Mouse (Mus musculus) bone marrow, adult 2 months (tissue): Measurements from ENCODE around the gene Fancc. TPM values are rescaled to one million over a fixed set of nuclear protein-coding genes. Genes with fewer than 3 reads are reported as not detected.

ENCODE experiments used
- H3K27ac ChIP-seq: fragments of 200-500 bp; 2 replicates; pipeline ENCODE4 v1.5.1; 2012; ENCODE audit warnings: low read depth, mild to moderate bottlenecking, control low read depth, inconsistent platforms, low read length; ENCODE audit not compliant: control insufficient read depth, poor library complexity, insufficient read depth
- H3K4me1 ChIP-seq: fragments of 200-500 bp; 2 replicates; pipeline ENCODE4 v1.6.1; 2011; ENCODE audit warnings: low read length; ENCODE audit not compliant: control insufficient read depth, insufficient read depth
- H3K4me3 ChIP-seq: fragments of 200-500 bp; replicated peaks from 2 replicates; pipeline ENCODE3; 2011; ENCODE audit warnings: mild to moderate bottlenecking, low read depth, low read length, control low read depth; ENCODE audit not compliant: control insufficient read depth
- CTCF ChIP-seq: fragments of 200-500 bp; IDR thresholded peaks from 2 replicates; pipeline ENCODE4 v1.5.1; 2011; ENCODE audit warnings: low read length, control low read depth; ENCODE audit not compliant: control insufficient read depth, insufficient read depth
- POLR2A ChIP-seq: fragments of 200-500 bp; IDR thresholded peaks from 2 replicates; pipeline ENCODE4 v1.6.1; 2011; ENCODE audit warnings: low read depth, mild to moderate bottlenecking, control low read depth, low read length, borderline replicate concordance; ENCODE audit not compliant: control insufficient read depth
- WGBS: fragments of 180-500 bp; shearing (Covaris S2); methylation state at CpG from one replicate; pipeline ENCODE4 v1.1.7; 2018; 5-methylcytosine and 5-hydroxymethylcytosine counted together
- polyA plus RNA-seq: library from polyadenylated mRNA; stranded (reverse); fragments of >200 nt; gene quantifications from 2 replicates; pipeline ENCODE4 v1.2.4, GENCODE M21; 2011; ENCODE audit warnings: low replicate concordance; ENCODE audit not compliant: missing spikeins, insufficient read depth, insufficient read length

Gene Fancc
- polyA plus RNA-seq, 1 experiment, result 9.9 TPM

DNA sequence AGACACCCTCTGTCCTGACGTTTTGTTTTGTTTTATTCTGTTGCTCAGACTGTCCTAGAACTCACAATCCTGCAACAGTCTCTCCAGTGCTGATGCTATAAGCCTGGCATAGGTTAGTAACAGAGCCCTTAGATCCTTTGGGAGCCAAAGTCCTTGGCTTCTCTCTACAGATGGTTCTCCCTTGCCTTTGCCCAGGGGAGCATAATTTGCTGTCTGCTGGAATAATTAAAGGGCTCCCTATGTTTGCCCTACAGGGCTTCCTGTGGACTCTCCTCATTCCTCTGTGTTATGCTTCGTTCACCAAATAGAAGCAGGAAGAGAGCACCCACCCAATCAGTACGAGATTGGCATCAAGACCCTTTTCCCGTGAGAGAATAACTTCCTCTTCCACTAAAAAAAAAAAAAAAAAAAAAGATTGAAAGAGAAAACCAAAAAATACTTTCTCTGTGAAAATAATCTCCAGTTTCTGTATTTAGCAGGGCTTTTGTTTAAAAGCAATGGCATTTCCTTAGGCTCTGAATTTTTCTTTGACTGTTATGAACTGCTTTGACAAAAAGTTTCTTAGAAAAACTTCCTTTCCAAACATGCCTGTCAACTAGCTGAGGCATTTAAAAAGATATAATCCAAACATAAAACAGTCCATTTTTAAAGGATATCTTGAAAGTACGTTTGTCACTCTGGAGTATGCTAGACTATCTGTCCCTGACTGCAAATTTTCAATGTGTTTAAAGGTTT lies 260.8 kb downstream of the Fancc start:
- no peak for TF ChIP-seq POLR2A
- TF ChIP-seq CTCF, result no peak
- no peak overlapping the region for H3K4me3 ChIP-seq
- no peak overlapping the region for H3K27ac ChIP-seq
- peaks cover 1% of the 10 kb centered on the region; the same call in 1 of the 2 replicates for H3K4me1 ChIP-seq
- 24% methylated on average over 5 of the region's 5 CpGs for WGBS

DNA sequence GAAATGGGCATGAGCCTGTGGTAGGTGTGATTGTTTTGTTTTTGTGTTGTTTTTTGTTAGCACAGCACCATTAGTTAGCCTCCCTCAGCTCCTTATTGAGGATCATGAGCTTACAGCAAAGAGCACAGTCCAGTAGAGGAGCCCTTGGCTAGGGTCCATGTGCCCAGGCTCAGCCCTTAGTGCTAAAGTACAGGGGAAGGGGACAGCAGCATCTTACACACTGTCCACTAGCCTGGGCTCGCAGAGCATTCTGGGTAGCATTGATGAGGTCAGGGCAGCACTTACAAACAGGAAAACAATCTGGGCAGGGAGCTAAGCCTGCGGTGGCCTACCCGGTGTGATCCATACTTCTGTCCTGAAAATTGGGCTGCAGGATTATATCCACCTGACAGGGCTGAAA lies 261.5 kb downstream of the Fancc start:
- Histone ChIP-seq H3K27ac (no peak overlapping the region), H3K4me1 (peaks cover 1% of the 10 kb centered on the region; the same call in 1 of the 2 replicates), H3K4me3 (no peak overlapping the region)
- WGBS, result 75% methylated on average over 3 of the region's 3 CpGs
- TF ChIP-seq POLR2A (no peak), CTCF (no peak)

Other genes starting within 250 kb of the Fancc start
- gene Ptch1, start 76.3 kb upstream of the Fancc start, polyA plus RNA-seq, result 3.0 and 3.4 TPM in 2 replicates